Mouse (Mus musculus): ENCODE data around the gene Lrfn4.
"Not testable (repeated sequence)": the region's sequence is repeated elsewhere in the genome, so short reads cannot be mapped to it uniquely, and the experiment has no call there.

The Lrfn4 gene

DNA sequence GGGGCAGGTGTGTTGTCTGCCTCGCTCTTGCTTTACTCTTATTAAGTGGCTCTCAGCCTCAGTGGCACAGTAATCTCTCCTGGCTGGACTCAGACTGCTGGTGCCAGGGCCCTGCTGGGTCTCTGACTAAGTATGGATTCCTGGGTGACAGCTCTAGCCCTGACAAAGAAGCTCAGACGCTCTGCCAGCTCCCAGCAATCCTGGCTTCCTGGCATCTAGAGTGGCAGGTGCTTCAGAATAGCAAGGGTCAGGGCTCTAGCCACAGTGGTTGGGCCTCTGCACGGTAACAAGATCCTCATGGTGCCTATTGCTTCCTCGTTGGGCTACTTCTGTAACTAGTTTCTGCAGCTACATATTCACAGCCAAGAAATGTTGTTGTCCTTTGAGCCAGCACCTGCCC lies 5.4 kb downstream of the Lrfn4 start:
- no peak for DNase-seq

DNA sequence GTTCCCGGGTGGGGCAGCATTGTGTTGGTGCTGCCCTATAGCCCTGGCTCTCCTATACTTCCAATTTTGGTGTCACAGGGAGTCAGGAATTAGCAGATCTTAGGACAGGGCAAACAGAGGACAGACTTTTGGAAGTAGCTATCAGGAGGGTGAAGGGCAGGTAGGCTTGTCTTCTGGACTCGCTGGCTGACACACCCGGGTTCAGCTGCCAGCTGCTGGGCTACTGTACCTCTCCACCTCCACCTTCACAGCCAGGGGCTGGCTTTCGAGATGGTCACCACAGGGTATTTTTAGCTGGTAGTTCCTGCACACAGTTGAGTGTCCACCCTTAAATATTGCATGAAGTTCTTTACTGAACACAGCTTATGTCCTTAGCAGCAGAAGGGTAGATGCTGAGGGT lies 7.0 kb downstream of the Lrfn4 start:
- no peak for DNase-seq

DNA sequence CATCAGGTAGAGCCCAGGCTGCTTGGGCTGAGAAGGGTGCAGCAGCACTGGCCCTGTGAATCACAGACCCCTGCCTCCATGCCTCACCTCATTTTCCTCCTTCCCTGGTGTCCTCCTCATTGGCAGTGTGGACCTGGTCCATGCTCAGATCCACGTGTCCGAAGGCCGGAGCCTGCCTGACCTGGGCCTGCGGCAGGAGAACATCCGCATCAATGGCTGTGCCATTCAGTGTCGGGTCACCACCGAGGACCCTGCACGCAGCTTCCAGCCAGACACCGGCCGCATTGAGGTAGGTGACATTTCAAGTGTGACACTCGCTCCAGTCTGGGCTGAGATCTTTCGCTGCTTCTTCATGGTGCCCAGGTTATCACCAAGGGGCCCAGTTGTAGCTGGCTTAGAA lies 8.1 kb downstream of the Lrfn4 start:
- no peak for DNase-seq

DNA sequence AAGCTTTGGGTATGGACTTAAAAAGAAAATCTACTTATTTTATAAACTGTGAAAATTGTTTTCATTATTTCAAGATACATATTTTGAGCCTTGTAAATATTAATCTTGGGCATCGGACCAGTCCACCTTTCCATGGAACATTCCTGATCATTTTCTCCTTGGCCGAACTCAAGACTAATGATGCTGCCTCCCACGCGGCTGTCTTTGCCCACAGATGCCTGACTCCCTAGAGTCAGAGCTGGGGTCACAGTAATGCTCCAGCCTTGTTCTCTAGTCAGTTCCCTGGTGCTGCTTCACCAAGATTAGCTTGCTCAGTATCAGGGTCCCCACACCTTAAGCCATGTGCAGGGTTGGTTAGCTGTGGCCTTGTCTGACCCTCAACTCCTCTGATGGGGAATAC lies 9.8 kb downstream of the Lrfn4 start:
- DNase-seq = no peak

- no peak for DNase-seq
Observed at GRCm38 (mm10) chr19:4603801-4604723, 11.4 kb downstream of the Lrfn4 start.

DNA sequence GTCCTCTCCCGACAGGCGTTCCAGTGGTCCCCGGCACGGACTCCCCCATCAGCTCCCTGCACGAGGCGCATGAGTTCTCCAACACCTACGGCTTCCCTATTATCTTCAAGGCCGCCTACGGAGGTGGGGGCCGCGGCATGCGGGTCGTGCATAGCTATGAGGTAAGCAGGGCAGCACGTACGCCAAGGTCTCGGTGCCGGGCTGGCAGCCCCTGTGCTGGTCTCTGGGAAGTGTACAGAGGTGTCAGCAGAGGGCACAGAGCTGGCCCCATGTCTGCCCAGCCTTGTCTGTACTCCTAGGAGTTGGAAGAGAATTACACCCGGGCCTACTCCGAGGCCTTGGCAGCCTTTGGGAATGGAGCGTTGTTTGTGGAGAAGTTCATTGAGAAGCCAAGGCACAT lies 13.0 kb downstream of the Lrfn4 start:
- DNase-seq = no peak

- DNase-seq = no peak
Observed at GRCm38 (mm10) chr19:4596071-4596470, 19.4 kb downstream of the Lrfn4 start.

- DNase-seq = no peak
Observed at GRCm38 (mm10) chr19:4593792-4594522, 21.5 kb downstream of the Lrfn4 start.

GRCm38 (mm10) chr19:4590025-4590424 lies 25.4 kb downstream of the Lrfn4 start:
- DNase-seq = no peak

DNA sequence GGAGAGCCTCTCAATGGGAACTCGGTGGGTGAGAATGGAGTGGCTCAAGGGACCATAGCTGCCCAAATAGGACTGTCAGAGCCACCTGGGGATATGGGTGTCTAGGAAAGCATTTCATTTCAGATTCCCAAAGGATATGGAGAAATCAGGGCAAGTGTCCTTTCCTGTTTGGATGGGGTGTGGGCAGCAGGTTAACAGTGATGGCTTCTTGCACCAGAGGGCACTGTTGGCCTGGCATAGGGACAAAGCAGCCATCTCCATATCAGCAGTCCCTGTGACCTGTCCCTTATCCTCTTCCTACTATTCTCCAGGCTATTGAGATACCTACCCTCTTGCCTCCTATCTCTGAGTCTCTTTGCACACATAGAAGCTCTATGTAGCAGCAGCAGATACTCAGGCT lies 26.4 kb downstream of the Lrfn4 start:
- DNase-seq = no peak

GRCm38 (mm10) chr19:4588430-4588829 lies 27.0 kb downstream of the Lrfn4 start:
- no peak for DNase-seq

DNA sequence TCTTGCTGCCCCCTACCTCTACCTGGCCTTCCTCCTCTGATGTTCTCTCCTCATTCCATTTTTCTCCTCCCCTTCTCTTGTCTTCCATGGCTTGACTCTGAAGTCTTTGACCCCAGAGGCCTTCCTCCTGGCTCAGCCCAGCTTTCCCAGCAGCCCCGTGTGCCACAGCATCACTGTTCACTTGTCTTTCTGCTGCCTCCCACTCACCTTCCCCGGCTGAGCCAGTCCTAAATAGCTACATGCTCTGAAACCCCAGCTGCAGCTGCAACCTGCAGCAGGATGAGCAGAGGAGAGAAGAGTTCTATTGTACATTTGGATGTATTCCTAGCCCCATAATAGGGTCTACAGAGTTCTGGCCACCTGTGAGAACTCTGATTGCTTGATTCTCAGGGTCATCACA lies 28.0 kb downstream of the Lrfn4 start:
- peak; percentile 14 for DNase-seq

GRCm38 (mm10) chr19:4586783-4587182 lies 28.7 kb downstream of the Lrfn4 start:
- DNase-seq = not testable (repeated sequence)

- no peak for DNase-seq
Observed at GRCm38 (mm10) chr19:4583856-4584255, 31.6 kb downstream of the Lrfn4 start.

DNA sequence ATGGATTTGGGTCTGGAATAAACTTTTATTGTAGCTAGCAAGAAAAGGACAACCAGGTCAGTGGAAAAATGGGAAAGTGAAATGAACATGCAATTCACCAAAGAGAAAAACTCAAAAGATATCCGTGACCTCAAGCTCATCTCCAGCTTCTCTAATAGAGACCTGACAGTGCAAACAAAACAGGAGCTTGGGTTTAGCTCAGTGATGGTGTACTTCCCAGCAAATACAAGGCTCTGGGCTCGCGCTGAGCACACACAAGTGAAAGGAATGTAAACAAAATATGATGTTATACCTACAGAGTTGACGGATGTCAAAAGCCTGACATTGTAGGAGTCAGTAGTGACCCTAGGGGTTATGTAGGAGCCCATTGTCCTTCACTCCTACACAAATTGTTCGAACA lies 36.2 kb downstream of the Lrfn4 start:
- DNase-seq = no peak

GRCm38 (mm10) chr19:4578799-4579198 lies 36.7 kb downstream of the Lrfn4 start:
- no peak for DNase-seq

- no peak for DNase-seq
Observed at GRCm38 (mm10) chr19:4573241-4573640, 42.2 kb downstream of the Lrfn4 start.

DNA sequence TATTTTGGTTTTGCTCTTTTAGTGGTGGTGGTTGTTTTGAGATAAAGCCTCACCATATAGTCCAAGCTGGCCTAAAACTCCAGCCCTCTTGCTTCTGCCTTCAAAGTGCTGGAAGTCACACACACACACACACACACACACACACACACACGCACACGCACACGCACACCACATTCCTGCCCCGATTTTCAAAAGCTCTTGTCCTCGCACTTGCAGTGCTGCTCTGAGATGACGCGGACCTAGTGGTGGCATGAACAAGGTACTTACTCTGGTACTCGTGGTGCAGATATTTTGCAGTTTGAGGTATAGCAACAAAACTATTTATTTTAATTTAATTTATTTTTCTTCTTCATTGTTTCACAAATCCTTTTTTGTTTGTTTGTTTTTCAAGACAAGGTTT lies 43.0 kb downstream of the Lrfn4 start:
- DNase-seq = no peak

DNA sequence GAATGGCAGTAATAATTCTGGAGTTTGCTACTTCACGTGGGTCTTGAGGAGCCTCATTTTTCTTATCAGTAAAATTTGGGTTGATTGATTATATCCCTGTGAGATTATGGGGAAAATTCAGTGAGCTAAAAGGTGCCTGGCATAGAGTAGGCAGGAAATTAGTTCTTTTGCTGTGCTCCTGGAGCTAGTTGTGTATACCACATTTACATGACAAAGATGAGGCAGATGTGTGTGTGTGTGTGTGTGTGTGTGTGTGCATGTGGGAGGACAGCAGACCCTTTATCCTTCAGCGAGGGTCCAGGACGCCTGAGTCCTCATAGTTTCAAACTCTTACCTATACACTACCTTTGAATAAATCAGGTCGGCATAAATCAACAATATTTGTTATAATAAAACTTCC lies 43.4 kb downstream of the Lrfn4 start:
- DNase-seq = no peak

- DNase-seq = no peak
Observed at GRCm38 (mm10) chr19:4571658-4572057, 43.8 kb downstream of the Lrfn4 start.

DNA sequence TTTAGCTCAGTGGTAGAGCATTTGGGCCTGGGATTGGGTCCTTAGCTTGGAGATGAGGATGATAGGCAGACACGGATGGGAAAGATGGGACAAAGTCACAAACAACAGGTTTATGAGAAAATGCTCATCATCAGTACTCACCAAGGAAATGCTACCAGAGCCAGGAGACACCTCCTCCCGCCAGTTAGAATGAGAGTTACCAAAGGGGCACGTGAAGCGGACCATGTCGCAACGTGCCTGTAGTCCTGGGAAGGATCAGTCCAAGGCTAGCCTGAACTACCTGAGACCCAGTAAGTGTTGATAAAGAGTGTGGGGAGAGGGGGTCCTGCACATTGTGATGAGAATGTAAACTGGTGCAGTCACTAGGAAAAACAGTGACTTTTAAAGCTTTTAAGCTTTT lies 44.7 kb downstream of the Lrfn4 start:
- no peak for DNase-seq

- no peak for DNase-seq
Observed at GRCm38 (mm10) chr19:4570237-4570613, 45.2 kb downstream of the Lrfn4 start.

- no peak for DNase-seq
Observed at GRCm38 (mm10) chr19:4569356-4570236, 45.9 kb downstream of the Lrfn4 start.

All from right cerebral cortex, postnatal 25 days (tissue).